Mouse (Mus musculus): ENCODE measurements around the gene Fam178b.

DNA sequence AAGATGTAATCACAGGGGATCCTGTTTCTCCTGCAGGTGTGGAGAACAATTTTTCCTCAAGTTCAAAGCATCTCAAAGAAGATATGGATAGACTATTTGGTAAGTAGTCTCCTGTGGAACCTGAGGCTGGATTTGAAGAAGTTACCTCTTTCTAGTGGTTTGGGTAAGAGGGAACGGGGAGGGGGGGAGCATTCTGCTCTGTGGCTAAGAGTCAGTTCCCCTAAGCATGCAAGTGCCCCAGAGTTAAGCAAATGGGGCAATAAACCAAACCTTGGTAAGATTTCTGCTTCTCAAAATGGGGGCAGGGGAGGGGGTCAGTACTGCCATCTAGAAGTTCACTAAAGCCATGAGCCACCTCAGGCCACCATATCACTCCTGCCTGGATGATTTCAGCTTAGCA lies 35.8 kb upstream of the Fam178b start:
- TF ChIP-seq POLR2A (IDR thresholded peaks at IDR 0.05; ENCODE audit: insufficient read depth, low read length), result no peak
- no peak for TF ChIP-seq CTCF (IDR thresholded peaks at IDR 0.05; ENCODE audit: low read depth, low read length)
- no peak for TF ChIP-seq EP300 (IDR thresholded peaks at IDR 0.05; ENCODE audit: insufficient read depth, low read depth, low read length)
